Mouse (Mus musculus) hindbrain, embryonic 15.5 days (tissue): ENCODE data around the gene Hepacam. TPM values are rescaled to one million over a fixed set of nuclear protein-coding genes. Genes with fewer than 3 reads are reported as not detected.

Experiments used
- ATAC-seq: fragments of 200-750 bp; cut with Nextera tagmentation; 2 replicates; pipeline ENCODE4 v1.8.0; 2017; ENCODE audit warnings: low read depth, moderate number of reproducible peaks, moderate TSS enrichment; ENCODE audit not compliant: low FRiP score
- H3K27ac ChIP-seq: fragments of 300-500 bp; sonication (generic); replicated peaks from 2 replicates; pipeline ENCODE4 v1.5.1; 2015; ENCODE audit warnings: mild to moderate bottlenecking, inconsistent platforms
- H3K27me3 ChIP-seq: fragments of 300-500 bp; sonication (generic); 2 replicates; pipeline ENCODE4 v1.6.1; 2015; ENCODE audit warnings: control low read depth, inconsistent platforms
- H3K36me3 ChIP-seq: fragments of 300-500 bp; sonication (generic); 2 replicates; pipeline ENCODE4 v1.6.1; 2015; ENCODE audit warnings: control low read depth, inconsistent platforms
- H3K4me1 ChIP-seq: fragments of 300-500 bp; sonication (generic); replicated peaks from 2 replicates; pipeline ENCODE4 v1.6.1; 2015; ENCODE audit warnings: control low read depth, inconsistent platforms
- H3K4me2 ChIP-seq: fragments of 300-500 bp; sonication (generic); 2 replicates; pipeline ENCODE4 v1.6.1; 2015; ENCODE audit warnings: moderate library complexity, mild to moderate bottlenecking, inconsistent platforms
- H3K4me3 ChIP-seq: fragments of 300-500 bp; sonication (generic); 2 replicates; pipeline ENCODE4 v1.5.1; 2015; ENCODE audit warnings: mild to moderate bottlenecking, inconsistent platforms
- H3K9ac ChIP-seq: fragments of 300-500 bp; sonication (generic); 2 replicates; pipeline ENCODE4 v1.6.1; 2015; ENCODE audit warnings: inconsistent platforms
- H3K9me3 ChIP-seq: fragments of 300-500 bp; sonication (generic); 2 replicates; pipeline ENCODE4 v1.6.1; 2016; ENCODE audit warnings: control low read depth, inconsistent platforms
- WGBS: fragments of 180-500 bp; shearing (Covaris S2); methylation state at CpG from one replicate; pipeline ENCODE4 v1.1.7; 2015; 5-methylcytosine and 5-hydroxymethylcytosine counted together
- polyA plus RNA-seq: library from polyadenylated mRNA; unstranded; fragments of >200 nt; fragmentation: Nextera tagmentation; extraction: Ambion mirVana; gene quantifications from 2 replicates; pipeline ENCODE4 v1.2.1, GENCODE M21; 2015

The Hepacam gene
- polyA plus RNA-seq, 1 experiment from 2014 or later = 28.7 TPM

- Histone ChIP-seq H3K27ac (no peak overlapping the region), H3K36me3 (no peaks in the 10 kb centered on the region), H3K9me3 (no peaks in the 10 kb centered on the region), H3K9ac (no peak overlapping the region), H3K4me2 (no peak overlapping the region), H3K27me3 (no peaks in the 10 kb centered on the region), H3K4me3 (no peak overlapping the region), H3K4me1 (no peaks in the 10 kb centered on the region)
- ATAC-seq = no peak
- WGBS = 60% methylated on average over 2 of the region's 2 CpGs
Measured at GRCm38 (mm10) chr9:37392071-37392470, 24.9 kb downstream of the Hepacam start.

GRCm38 (mm10) chr9:37393482-37394131 lies 26.5 kb downstream of the Hepacam start:
- Histone ChIP-seq H3K36me3 (no peaks in the 10 kb centered on the region), H3K9ac (no peak overlapping the region), H3K9me3 (no peaks in the 10 kb centered on the region), H3K4me1 (no peaks in the 10 kb centered on the region), H3K27ac (no peak overlapping the region), H3K4me3 (no peak overlapping the region), H3K4me2 (no peak overlapping the region), H3K27me3 (no peaks in the 10 kb centered on the region)
- no peak for ATAC-seq
- 81% methylated on average over 8 of the region's 8 CpGs for WGBS

- no peak overlapping the region for H3K4me2 ChIP-seq
- H3K27ac ChIP-seq = no peak overlapping the region
- 53% methylated on average over 2 of the region's 2 CpGs for WGBS
- H3K9me3 ChIP-seq = no peaks in the 10 kb centered on the region
- no peak for ATAC-seq
- H3K4me3 ChIP-seq = no peak overlapping the region
- H3K27me3 ChIP-seq = no peaks in the 10 kb centered on the region
- H3K36me3 ChIP-seq = no peaks in the 10 kb centered on the region
- H3K9ac ChIP-seq = no peak overlapping the region
- no peaks in the 10 kb centered on the region for H3K4me1 ChIP-seq
Measured at GRCm38 (mm10) chr9:37400585-37400984, 33.4 kb downstream of the Hepacam start.

- H3K4me1 ChIP-seq = no peaks in the 10 kb centered on the region
- no peaks in the 10 kb centered on the region for H3K36me3 ChIP-seq
- H3K9me3 ChIP-seq = no peaks in the 10 kb centered on the region
- no peak within 1 kb of the TSS for H3K27ac ChIP-seq
- no peaks in the 10 kb centered on the region for H3K27me3 ChIP-seq
- WGBS = 23% methylated on average over 7 of the region's 7 CpGs
- H3K4me2 ChIP-seq = no peak within 1 kb of the TSS
- H3K9ac ChIP-seq = no peak within 1 kb of the TSS
- 0 out of 2 replicates have a peak within 1 kb of the TSS, but pooled peaks have one; percentile 1 for H3K4me3 ChIP-seq
- no peak for ATAC-seq
Measured at GRCm38 (mm10) chr9:37401802-37402201, 34.7 kb downstream of the Hepacam start, which contains the start of gene Robo4. Robo4 (plus strand) TSS chr9:37401897.

- no peak overlapping the region for H3K9ac ChIP-seq
- no peak overlapping the region for H3K4me2 ChIP-seq
- ATAC-seq = no peak
- H3K4me3 ChIP-seq = 0 out of 2 replicates have a peak overlapping the region, but pooled peaks have one; percentile 1
- no peaks in the 10 kb centered on the region for H3K27me3 ChIP-seq
- WGBS = 91% methylated on average over 7 of the region's 7 CpGs
- no peaks in the 10 kb centered on the region for H3K4me1 ChIP-seq
- H3K9me3 ChIP-seq = no peaks in the 10 kb centered on the region
- H3K27ac ChIP-seq = no peak overlapping the region
- no peaks in the 10 kb centered on the region for H3K36me3 ChIP-seq
Measured at GRCm38 (mm10) chr9:37402501-37402900, 35.4 kb downstream of the Hepacam start.

GRCm38 (mm10) chr9:37403011-37403410 lies 35.9 kb downstream of the Hepacam start:
- H3K4me3 ChIP-seq = 0 out of 2 replicates have a peak overlapping the region, but pooled peaks have one; percentile 1
- H3K9me3 ChIP-seq = no peaks in the 10 kb centered on the region
- no peaks in the 10 kb centered on the region for H3K27me3 ChIP-seq
- peaks cover 3% of the 10 kb centered on the region for H3K4me1 ChIP-seq
- 90% methylated on average over 7 of the region's 7 CpGs for WGBS
- H3K27ac ChIP-seq = no peak overlapping the region
- H3K36me3 ChIP-seq = no peaks in the 10 kb centered on the region
- H3K4me2 ChIP-seq = no peak overlapping the region
- no peak for ATAC-seq
- H3K9ac ChIP-seq = no peak overlapping the region

- 0% methylated on average over 1 of the region's 1 CpGs for WGBS
- Histone ChIP-seq H3K27ac (no peak overlapping the region), H3K4me2 (no peak overlapping the region), H3K27me3 (no peaks in the 10 kb centered on the region), H3K4me3 (no peak overlapping the region), H3K9ac (no peak overlapping the region), H3K4me1 (peaks cover 7% of the 10 kb centered on the region), H3K36me3 (no peaks in the 10 kb centered on the region), H3K9me3 (no peaks in the 10 kb centered on the region)
- ATAC-seq = 0 out of 2 replicates have a peak, but pooled peaks have one; percentile 19
Measured at GRCm38 (mm10) chr9:37406372-37406771, 39.2 kb downstream of the Hepacam start.

- 11% methylated on average over 19 of the region's 19 CpGs for WGBS
- H3K9me3 ChIP-seq = no peaks in the 10 kb centered on the region
- no peak overlapping the region for H3K27ac ChIP-seq
- H3K4me1 ChIP-seq = peaks cover 7% of the 10 kb centered on the region
- ATAC-seq = peak; percentile 71
- H3K4me2 ChIP-seq = peak overlapping the region; percentile 47
- H3K9ac ChIP-seq = no peak overlapping the region
- no peaks in the 10 kb centered on the region for H3K27me3 ChIP-seq
- H3K4me3 ChIP-seq = peak overlapping the region; percentile 15; the same call in 1 of the 2 replicates
- H3K36me3 ChIP-seq = no peaks in the 10 kb centered on the region
Measured at GRCm38 (mm10) chr9:37407850-37408502, 40.8 kb downstream of the Hepacam start.

- no peak for ATAC-seq
- no peaks in the 10 kb centered on the region for H3K27me3 ChIP-seq
- H3K27ac ChIP-seq = no peak overlapping the region
- no peaks in the 10 kb centered on the region for H3K9me3 ChIP-seq
- H3K9ac ChIP-seq = no peak overlapping the region
- no peak overlapping the region for H3K4me2 ChIP-seq
- H3K36me3 ChIP-seq = no peaks in the 10 kb centered on the region
- no peak overlapping the region for H3K4me3 ChIP-seq
- peaks cover 7% of the 10 kb centered on the region for H3K4me1 ChIP-seq
- WGBS = 81% methylated on average over 8 of the region's 8 CpGs
Measured at GRCm38 (mm10) chr9:37409698-37410445, 42.7 kb downstream of the Hepacam start.

- no peaks in the 10 kb centered on the region for H3K27me3 ChIP-seq
- WGBS = 53% methylated on average over 3 of the region's 3 CpGs
- no peaks in the 10 kb centered on the region for H3K36me3 ChIP-seq
- H3K4me3 ChIP-seq = no peak overlapping the region
- H3K4me1 ChIP-seq = peaks cover 4% of the 10 kb centered on the region
- no peak overlapping the region for H3K4me2 ChIP-seq
- H3K27ac ChIP-seq = no peak overlapping the region
- ATAC-seq = no peak
- H3K9me3 ChIP-seq = no peaks in the 10 kb centered on the region
- no peak overlapping the region for H3K9ac ChIP-seq
Measured at GRCm38 (mm10) chr9:37412989-37413388, 45.8 kb downstream of the Hepacam start.

- Histone ChIP-seq H3K4me3 (no peak overlapping the region), H3K4me1 (no peaks in the 10 kb centered on the region), H3K9me3 (no peaks in the 10 kb centered on the region), H3K4me2 (no peak overlapping the region), H3K36me3 (no peaks in the 10 kb centered on the region), H3K27ac (no peak overlapping the region), H3K27me3 (no peaks in the 10 kb centered on the region), H3K9ac (no peak overlapping the region)
- no peak for ATAC-seq
- 86% methylated on average over 3 of the region's 3 CpGs for WGBS
Measured at GRCm38 (mm10) chr9:37414666-37415065, 47.5 kb downstream of the Hepacam start.

GRCm38 (mm10) chr9:37418791-37419190 lies 51.6 kb downstream of the Hepacam start:
- H3K9me3 ChIP-seq = no peaks in the 10 kb centered on the region
- no peak for ATAC-seq
- 79% methylated on average over 4 of the region's 4 CpGs for WGBS
- H3K27ac ChIP-seq = no peak overlapping the region
- H3K27me3 ChIP-seq = peaks cover 2% of the 10 kb centered on the region; the same call in 1 of the 2 replicates
- no peak overlapping the region for H3K4me3 ChIP-seq
- no peaks in the 10 kb centered on the region for H3K36me3 ChIP-seq
- H3K4me2 ChIP-seq = no peak overlapping the region
- peaks cover 5% of the 10 kb centered on the region; the same call in 1 of the 2 replicates for H3K4me1 ChIP-seq
- no peak overlapping the region for H3K9ac ChIP-seq
